Mouse (Mus musculus) heart, embryonic 13.5 days (tissue): ENCODE data around the gene Ptpre. TPM values are rescaled to one million over a fixed set of nuclear protein-coding genes. Genes with fewer than 3 reads are reported as not detected.

Experiments
- ATAC-seq: fragments of 200-750 bp; cut with Nextera tagmentation; 2 replicates; pipeline ENCODE4 v1.8.0; 2017; ENCODE audit warnings: moderate TSS enrichment; ENCODE audit not compliant: insufficient number of reproducible peaks, low FRiP score, low TSS enrichment; ENCODE audit errors: extremely low read depth
- H3K27ac ChIP-seq: fragments of 300-500 bp; sonication (generic); replicated peaks from 2 replicates; pipeline ENCODE4 v1.5.1; 2015; ENCODE audit warnings: moderate library complexity, mild to moderate bottlenecking, inconsistent platforms
- H3K27me3 ChIP-seq: fragments of 300-500 bp; sonication (generic); replicated peaks from 2 replicates; pipeline ENCODE4 v1.6.1; 2015; ENCODE audit warnings: mild to moderate bottlenecking, inconsistent platforms
- H3K36me3 ChIP-seq: fragments of 300-500 bp; sonication (generic); 2 replicates; pipeline ENCODE4 v1.6.1; 2015; ENCODE audit warnings: mild to moderate bottlenecking, inconsistent platforms
- H3K4me1 ChIP-seq: fragments of 300-500 bp; sonication (generic); 2 replicates; pipeline ENCODE4 v1.6.1; 2015; ENCODE audit warnings: inconsistent platforms
- H3K4me2 ChIP-seq: fragments of 300-500 bp; sonication (generic); 2 replicates; pipeline ENCODE4 v1.6.1; 2015; ENCODE audit warnings: inconsistent platforms, mild to moderate bottlenecking, moderate library complexity
- H3K4me3 ChIP-seq: fragments of 300-500 bp; sonication (generic); 2 replicates; pipeline ENCODE4 v1.5.1; 2015; ENCODE audit warnings: moderate library complexity, mild to moderate bottlenecking, inconsistent platforms
- H3K9ac ChIP-seq: fragments of 300-500 bp; sonication (generic); 2 replicates; pipeline ENCODE4 v1.6.1; 2015; ENCODE audit warnings: inconsistent platforms, mild to moderate bottlenecking, moderate library complexity
- H3K9me3 ChIP-seq: fragments of 300-500 bp; sonication (generic); 2 replicates; pipeline ENCODE4 v1.6.1; 2016; ENCODE audit warnings: inconsistent platforms
- WGBS: fragments of 180-500 bp; shearing (Covaris S2); methylation state at CpG from one replicate; pipeline ENCODE4 v1.1.7; 2015; ENCODE audit warnings: mixed read lengths; 5-methylcytosine and 5-hydroxymethylcytosine counted together
- polyA plus RNA-seq: library from polyadenylated mRNA; unstranded; fragments of >200 nt; fragmentation: Nextera tagmentation; extraction: Ambion mirVana; gene quantifications from 2 replicates; pipeline ENCODE4 v1.2.1, GENCODE M21; 2015

The Ptpre gene
- polyA plus RNA-seq, 1 experiment from 2014 or later = 3.1 TPM

- no peak for ATAC-seq
- Histone ChIP-seq H3K4me2 (no peak overlapping the region), H3K27me3 (peaks cover 24% of the 10 kb centered on the region), H3K36me3 (no peaks in the 10 kb centered on the region), H3K9ac (no peak overlapping the region), H3K4me1 (no peaks in the 10 kb centered on the region), H3K27ac (no peak overlapping the region), H3K4me3 (no peak overlapping the region), H3K9me3 (no peaks in the 10 kb centered on the region)
- WGBS = 65% methylated on average over 7 of the region's 7 CpGs
Observed at GRCm38 (mm10) chr7:135580306-135581091, 43.2 kb downstream of the Ptpre start.

GRCm38 (mm10) chr7:135581128-135581527 is 43.8 kb downstream of the Ptpre start:
- Histone ChIP-seq H3K27me3 (peaks cover 24% of the 10 kb centered on the region), H3K9ac (no peak overlapping the region), H3K27ac (no peak overlapping the region), H3K4me3 (no peak overlapping the region), H3K36me3 (no peaks in the 10 kb centered on the region), H3K4me2 (no peak overlapping the region), H3K9me3 (no peaks in the 10 kb centered on the region), H3K4me1 (no peaks in the 10 kb centered on the region)
- 60% methylated on average over 5 of the region's 5 CpGs for WGBS
- no peak for ATAC-seq

- H3K27ac ChIP-seq = no peak overlapping the region
- H3K9me3 ChIP-seq = no peaks in the 10 kb centered on the region
- H3K4me1 ChIP-seq = no peaks in the 10 kb centered on the region
- H3K4me3 ChIP-seq = no peak overlapping the region
- 56% methylated on average over 1 of the region's 1 CpGs for WGBS
- H3K4me2 ChIP-seq = no peak overlapping the region
- no peak overlapping the region for H3K9ac ChIP-seq
- H3K27me3 ChIP-seq = peaks cover 28% of the 10 kb centered on the region
- ATAC-seq = no peak
- H3K36me3 ChIP-seq = no peaks in the 10 kb centered on the region
Observed at GRCm38 (mm10) chr7:135585125-135585687, 47.9 kb downstream of the Ptpre start.

GRCm38 (mm10) chr7:135586402-135586801 is 49.1 kb downstream of the Ptpre start:
- Histone ChIP-seq H3K27me3 (peaks cover 31% of the 10 kb centered on the region), H3K9ac (no peak overlapping the region), H3K4me2 (no peak overlapping the region), H3K4me3 (no peak overlapping the region), H3K27ac (no peak overlapping the region; the same call in 1 of the 2 replicates), H3K9me3 (no peaks in the 10 kb centered on the region), H3K36me3 (no peaks in the 10 kb centered on the region), H3K4me1 (no peaks in the 10 kb centered on the region)
- ATAC-seq = no peak
- WGBS = 27% methylated on average over 4 of the region's 4 CpGs

GRCm38 (mm10) chr7:135587821-135588575 is 50.7 kb downstream of the Ptpre start:
- Histone ChIP-seq H3K9ac (no peak overlapping the region), H3K4me3 (no peak overlapping the region), H3K27me3 (peaks cover 36% of the 10 kb centered on the region), H3K27ac (no peak overlapping the region), H3K4me1 (no peaks in the 10 kb centered on the region), H3K9me3 (no peaks in the 10 kb centered on the region), H3K4me2 (no peak overlapping the region), H3K36me3 (no peaks in the 10 kb centered on the region)
- WGBS = 55% methylated on average over 2 of the region's 2 CpGs
- ATAC-seq = no peak

DNA sequence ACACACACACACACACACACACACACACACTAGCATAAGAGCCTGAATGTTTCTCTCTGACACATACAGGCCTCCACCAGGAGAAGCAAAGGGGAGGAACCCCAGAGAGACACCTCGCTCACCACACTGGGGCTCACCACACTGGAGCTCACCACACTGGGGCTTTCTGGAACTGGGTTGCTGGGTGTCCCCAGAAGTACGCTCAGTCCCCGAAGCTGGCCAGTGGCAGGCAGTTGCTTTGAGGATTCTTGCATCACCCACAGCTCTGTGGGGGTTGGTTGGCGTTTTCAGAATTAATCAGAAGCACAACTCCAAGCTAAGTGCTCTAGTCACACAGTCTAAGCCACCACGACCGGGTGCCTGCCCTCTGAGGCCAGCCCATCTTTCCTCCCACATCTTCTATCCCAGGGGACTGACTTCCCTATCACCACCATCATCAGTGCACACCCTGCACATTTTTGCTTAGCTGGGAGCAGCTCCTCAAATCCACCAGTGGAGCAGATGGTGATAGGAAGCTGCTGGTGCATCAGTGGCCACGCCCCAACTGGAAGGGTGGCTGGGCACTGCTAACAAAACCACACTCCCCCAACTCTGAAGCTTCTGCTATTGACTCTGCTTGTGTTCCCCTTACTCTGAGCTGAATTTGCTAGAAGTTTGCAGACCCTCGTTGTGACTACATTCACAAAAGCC is 51.5 kb downstream of the Ptpre start:
- Histone ChIP-seq H3K4me1 (peaks cover 2% of the 10 kb centered on the region), H3K9me3 (no peaks in the 10 kb centered on the region), H3K4me2 (no peak overlapping the region), H3K27ac (no peak overlapping the region), H3K36me3 (no peaks in the 10 kb centered on the region), H3K9ac (no peak overlapping the region), H3K4me3 (no peak overlapping the region), H3K27me3 (peaks cover 38% of the 10 kb centered on the region)
- WGBS = 70% methylated on average over 8 of the region's 8 CpGs
- no peak for ATAC-seq

- ATAC-seq = no peak
- Histone ChIP-seq H3K27ac (no peak overlapping the region), H3K36me3 (no peaks in the 10 kb centered on the region), H3K9me3 (no peaks in the 10 kb centered on the region), H3K4me3 (no peak overlapping the region), H3K4me1 (peaks cover 27% of the 10 kb centered on the region), H3K27me3 (peaks cover 54% of the 10 kb centered on the region), H3K4me2 (no peak overlapping the region), H3K9ac (no peak overlapping the region)
- WGBS = 65% methylated on average over 2 of the region's 2 CpGs
Observed at GRCm38 (mm10) chr7:135591461-135591860, 54.2 kb downstream of the Ptpre start.

DNA sequence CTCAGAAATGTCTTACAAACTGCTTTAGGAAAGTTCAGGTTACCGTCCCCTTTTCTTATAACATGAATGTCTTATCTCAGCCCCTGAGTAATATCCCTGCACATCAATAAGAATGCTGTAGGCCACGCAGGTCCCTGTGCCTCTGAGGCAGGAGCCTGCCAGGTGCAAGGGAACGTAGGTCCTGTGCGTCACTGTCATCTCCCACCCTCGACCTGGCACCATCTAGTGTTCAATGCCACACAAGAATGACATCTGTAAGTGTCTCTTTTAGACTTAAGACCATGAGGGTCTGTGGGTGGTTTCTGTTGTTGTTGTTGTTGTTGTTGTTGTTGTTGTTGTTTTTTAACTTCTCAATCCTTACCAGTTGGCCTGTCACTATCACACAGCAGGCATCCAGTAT is 56.0 kb downstream of the Ptpre start:
- H3K4me3 ChIP-seq = no peak overlapping the region
- peaks cover 54% of the 10 kb centered on the region for H3K27me3 ChIP-seq
- H3K27ac ChIP-seq = no peak overlapping the region
- WGBS = 71% methylated on average over 5 of the region's 5 CpGs
- H3K4me1 ChIP-seq = peaks cover 45% of the 10 kb centered on the region
- H3K4me2 ChIP-seq = no peak overlapping the region
- no peak overlapping the region for H3K9ac ChIP-seq
- no peak for ATAC-seq
- H3K9me3 ChIP-seq = no peaks in the 10 kb centered on the region
- no peaks in the 10 kb centered on the region for H3K36me3 ChIP-seq

GRCm38 (mm10) chr7:135593825-135594224 is 56.5 kb downstream of the Ptpre start:
- 21% methylated on average over 3 of the region's 3 CpGs for WGBS
- Histone ChIP-seq H3K4me1 (peaks cover 50% of the 10 kb centered on the region), H3K36me3 (no peaks in the 10 kb centered on the region), H3K4me3 (no peak overlapping the region), H3K27ac (0 out of 2 replicates have a peak overlapping the region, but pooled peaks have one; percentile 1), H3K4me2 (no peak overlapping the region), H3K9ac (no peak overlapping the region), H3K9me3 (no peaks in the 10 kb centered on the region), H3K27me3 (peaks cover 54% of the 10 kb centered on the region)
- no peak for ATAC-seq

DNA sequence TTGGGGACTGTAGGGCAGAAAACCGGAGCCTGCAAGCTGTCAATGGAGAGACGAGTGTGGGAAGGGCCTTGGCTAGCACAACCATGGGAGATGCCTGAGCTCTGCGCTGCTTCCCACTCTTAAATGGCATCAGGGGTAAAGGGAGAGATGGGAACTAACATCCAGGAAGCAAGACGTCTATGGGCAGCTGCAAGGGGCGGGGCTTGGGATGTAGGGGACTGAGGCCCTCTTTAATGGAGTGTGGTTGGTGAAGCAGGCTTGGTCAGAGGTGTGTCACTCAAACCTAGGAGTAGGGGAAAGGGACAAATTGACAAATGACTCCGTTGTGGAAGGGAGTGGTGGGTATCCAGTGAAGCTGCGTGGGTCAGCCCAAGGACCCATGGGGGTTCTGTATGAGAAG is 57.4 kb downstream of the Ptpre start:
- no peaks in the 10 kb centered on the region for H3K9me3 ChIP-seq
- H3K9ac ChIP-seq = no peak overlapping the region
- WGBS = 59% methylated on average over 7 of the region's 7 CpGs
- peaks cover 60% of the 10 kb centered on the region for H3K27me3 ChIP-seq
- H3K27ac ChIP-seq = no peak overlapping the region
- H3K36me3 ChIP-seq = no peaks in the 10 kb centered on the region
- no peak overlapping the region for H3K4me3 ChIP-seq
- H3K4me1 ChIP-seq = peaks cover 54% of the 10 kb centered on the region
- no peak for ATAC-seq
- no peak overlapping the region for H3K4me2 ChIP-seq

DNA sequence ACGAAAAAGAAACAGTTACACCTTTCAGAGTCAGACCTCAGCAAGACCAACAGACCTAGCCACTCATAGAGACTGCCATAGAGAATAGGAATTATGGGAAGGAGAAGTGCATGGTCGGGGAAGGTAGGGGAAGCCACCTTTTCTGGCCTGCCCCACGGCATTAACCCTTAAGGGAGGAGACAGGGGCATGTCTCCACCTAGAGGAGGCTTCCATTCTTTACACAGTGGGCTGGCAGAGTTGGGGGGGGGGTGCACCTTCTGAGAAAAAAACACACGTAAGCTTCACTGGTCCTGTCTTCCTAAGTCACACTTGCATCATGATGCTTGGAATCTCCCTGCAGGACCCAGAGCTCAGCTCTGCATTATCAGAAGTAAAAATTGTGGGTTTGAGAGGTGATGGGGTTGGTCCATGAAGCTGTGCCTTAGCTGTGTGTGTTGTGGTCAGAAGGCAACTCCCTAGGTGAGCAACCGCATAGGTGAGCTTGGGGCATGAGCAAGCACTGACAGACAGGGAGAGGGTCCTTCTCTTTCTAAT is 58.4 kb downstream of the Ptpre start:
- WGBS = 50% methylated on average over 5 of the region's 5 CpGs
- no peaks in the 10 kb centered on the region for H3K9me3 ChIP-seq
- H3K9ac ChIP-seq = no peak overlapping the region
- H3K36me3 ChIP-seq = no peaks in the 10 kb centered on the region
- no peak overlapping the region for H3K27ac ChIP-seq
- no peak for ATAC-seq
- no peak overlapping the region for H3K4me3 ChIP-seq
- peaks cover 54% of the 10 kb centered on the region for H3K4me1 ChIP-seq
- H3K27me3 ChIP-seq = peaks cover 55% of the 10 kb centered on the region
- no peak overlapping the region for H3K4me2 ChIP-seq
